Mouse (Mus musculus): ENCODE measurements around the gene Thpo. TPM values are rescaled to one million over a fixed set of nuclear protein-coding genes. Genes with fewer than 3 reads are reported as not detected.

Gene Thpo
- polyA plus RNA-seq, 1 experiment, result 4.0 TPM

GRCm38 (mm10) chr16:20715976-20716840 lies 18.1 kb downstream of the Thpo start:
- peaks cover 6% of the 10 kb centered on the region; the same call in 1 of the 2 replicates for H3K4me1 ChIP-seq (ENCODE audit: control insufficient read depth, insufficient read depth, insufficient read length, low read length)
- H3K27me3 ChIP-seq (ENCODE audit: control insufficient read depth, insufficient read depth, low read length), result no peaks in the 10 kb centered on the region
- H3K27ac ChIP-seq (ENCODE audit: insufficient read depth, low read depth, low read length), result peak overlapping the region; percentile 100
- peak; percentile 81 for TF ChIP-seq POLR2A (IDR thresholded peaks at IDR 0.05; ENCODE audit: low read depth, low read length)
- TF ChIP-seq CTCF (IDR thresholded peaks at IDR 0.05; ENCODE audit: extremely low read depth, insufficient read length, insufficient replicate concordance, low read depth, low read length), result no peak
- H3K4me3 ChIP-seq (ENCODE audit: low read depth, low read length), result peak overlapping the region; percentile 79
- peaks cover 19% of the 10 kb centered on the region for H3K36me3 ChIP-seq (ENCODE audit: control insufficient read depth, insufficient read depth, low read length)
- WGBS, result under 1% methylated on average over 67 of the region's 68 CpGs

- Histone ChIP-seq H3K4me3 (ENCODE audit: low read depth, low read length) (peak overlapping the region; percentile 79), H3K4me1 (ENCODE audit: control insufficient read depth, insufficient read depth, insufficient read length, low read length) (peaks cover 6% of the 10 kb centered on the region; the same call in 1 of the 2 replicates), H3K27me3 (ENCODE audit: control insufficient read depth, insufficient read depth, low read length) (no peaks in the 10 kb centered on the region), H3K27ac (ENCODE audit: insufficient read depth, low read depth, low read length) (peak overlapping the region; percentile 91), H3K36me3 (ENCODE audit: control insufficient read depth, insufficient read depth, low read length) (peaks cover 21% of the 10 kb centered on the region)
- 2% methylated on average over 12 of the region's 12 CpGs for WGBS
- TF ChIP-seq CTCF (IDR thresholded peaks at IDR 0.05; ENCODE audit: extremely low read depth, insufficient read length, insufficient replicate concordance, low read depth, low read length), result no peak
- no peak for TF ChIP-seq POLR2A (IDR thresholded peaks at IDR 0.05; ENCODE audit: low read depth, low read length)
Observed at GRCm38 (mm10) chr16:20715566-20715965, 18.7 kb downstream of the Thpo start.

- 23% methylated on average over 2 of the region's 2 CpGs for WGBS
- Histone ChIP-seq H3K4me3 (ENCODE audit: low read depth, low read length) (peak overlapping the region; percentile 79), H3K27ac (ENCODE audit: insufficient read depth, low read depth, low read length) (peak overlapping the region; percentile 91)
Observed at GRCm38 (mm10) chr16:20715161-20715560, 19.1 kb downstream of the Thpo start.

GRCm38 (mm10) chr16:20714307-20715080 lies 19.8 kb downstream of the Thpo start:
- H3K4me1 ChIP-seq (ENCODE audit: control insufficient read depth, insufficient read depth, insufficient read length, low read length), result peaks cover 6% of the 10 kb centered on the region
- H3K36me3 ChIP-seq (ENCODE audit: control insufficient read depth, insufficient read depth, low read length), result peaks cover 27% of the 10 kb centered on the region
- peak overlapping the region; percentile 91 for H3K27ac ChIP-seq (ENCODE audit: insufficient read depth, low read depth, low read length)
- peak overlapping the region; percentile 79 for H3K4me3 ChIP-seq (ENCODE audit: low read depth, low read length)
- 24% methylated on average over 11 of the region's 11 CpGs for WGBS
- H3K27me3 ChIP-seq (ENCODE audit: control insufficient read depth, insufficient read depth, low read length), result no peaks in the 10 kb centered on the region
- no peak for TF ChIP-seq POLR2A (IDR thresholded peaks at IDR 0.05; ENCODE audit: low read depth, low read length)
- TF ChIP-seq CTCF (IDR thresholded peaks at IDR 0.05; ENCODE audit: extremely low read depth, insufficient read length, insufficient replicate concordance, low read depth, low read length), result no peak

More at GRCm38 (mm10) chr16:20715161-20715560, 19.1 kb downstream of the Thpo start:
- Histone ChIP-seq H3K27me3 (ENCODE audit: control insufficient read depth, insufficient read depth, low read length) (no peaks in the 10 kb centered on the region), H3K4me1 (ENCODE audit: control insufficient read depth, insufficient read depth, insufficient read length, low read length) (peaks cover 6% of the 10 kb centered on the region), H3K36me3 (ENCODE audit: control insufficient read depth, insufficient read depth, low read length) (peaks cover 21% of the 10 kb centered on the region)
- no peak for TF ChIP-seq CTCF (IDR thresholded peaks at IDR 0.05; ENCODE audit: extremely low read depth, insufficient read length, insufficient replicate concordance, low read depth, low read length)
- no peak for TF ChIP-seq POLR2A (IDR thresholded peaks at IDR 0.05; ENCODE audit: low read depth, low read length)

- H3K27me3 ChIP-seq (ENCODE audit: control insufficient read depth, insufficient read depth, low read length), result no peaks in the 10 kb centered on the region
- no peak for TF ChIP-seq POLR2A (IDR thresholded peaks at IDR 0.05; ENCODE audit: low read depth, low read length)
- no peak for TF ChIP-seq CTCF (IDR thresholded peaks at IDR 0.05; ENCODE audit: extremely low read depth, insufficient read length, insufficient replicate concordance, low read depth, low read length)
- no peak overlapping the region for H3K4me3 ChIP-seq (ENCODE audit: low read depth, low read length)
- H3K36me3 ChIP-seq (ENCODE audit: control insufficient read depth, insufficient read depth, low read length), result peaks cover 42% of the 10 kb centered on the region
- H3K27ac ChIP-seq (ENCODE audit: insufficient read depth, low read depth, low read length), result no peak overlapping the region
- H3K4me1 ChIP-seq (ENCODE audit: control insufficient read depth, insufficient read depth, insufficient read length, low read length), result peaks cover 6% of the 10 kb centered on the region
- WGBS, result 64% methylated on average over 7 of the region's 7 CpGs
Observed at GRCm38 (mm10) chr16:20712889-20713288, 21.4 kb downstream of the Thpo start.

GRCm38 (mm10) chr16:20712190-20712589 lies 22.1 kb downstream of the Thpo start:
- TF ChIP-seq POLR2A (IDR thresholded peaks at IDR 0.05; ENCODE audit: low read depth, low read length), result no peak
- TF ChIP-seq CTCF (IDR thresholded peaks at IDR 0.05; ENCODE audit: extremely low read depth, insufficient read length, insufficient replicate concordance, low read depth, low read length), result no peak
- 90% methylated on average over 9 of the region's 9 CpGs for WGBS
- Histone ChIP-seq H3K4me1 (ENCODE audit: control insufficient read depth, insufficient read depth, insufficient read length, low read length) (peaks cover 6% of the 10 kb centered on the region), H3K27me3 (ENCODE audit: control insufficient read depth, insufficient read depth, low read length) (no peaks in the 10 kb centered on the region), H3K27ac (ENCODE audit: insufficient read depth, low read depth, low read length) (no peak overlapping the region), H3K4me3 (ENCODE audit: low read depth, low read length) (no peak overlapping the region), H3K36me3 (ENCODE audit: control insufficient read depth, insufficient read depth, low read length) (peaks cover 48% of the 10 kb centered on the region)

- Histone ChIP-seq H3K4me3 (ENCODE audit: low read depth, low read length) (no peak overlapping the region), H3K36me3 (ENCODE audit: control insufficient read depth, insufficient read depth, low read length) (peaks cover 58% of the 10 kb centered on the region), H3K27me3 (ENCODE audit: control insufficient read depth, insufficient read depth, low read length) (no peaks in the 10 kb centered on the region), H3K4me1 (ENCODE audit: control insufficient read depth, insufficient read depth, insufficient read length, low read length) (peaks cover 6% of the 10 kb centered on the region), H3K27ac (ENCODE audit: insufficient read depth, low read depth, low read length) (no peak overlapping the region)
- 73% methylated on average over 4 of the region's 4 CpGs for WGBS
- TF ChIP-seq POLR2A (IDR thresholded peaks at IDR 0.05; ENCODE audit: low read depth, low read length), result no peak
- no peak for TF ChIP-seq CTCF (IDR thresholded peaks at IDR 0.05; ENCODE audit: extremely low read depth, insufficient read length, insufficient replicate concordance, low read depth, low read length)
Observed at GRCm38 (mm10) chr16:20710810-20711209, 23.5 kb downstream of the Thpo start.
